Mouse (Mus musculus) C2C12 (cell line): ENCODE data around the gene Top2a. TPM values are rescaled to one million over a fixed set of nuclear protein-coding genes. Genes with fewer than 3 reads are reported as not detected.

ENCODE experiments used
- H3K27me3 ChIP-seq: one replicate; pipeline ENCODE4 v1.6.1; 2011; ENCODE audit not compliant: control insufficient read depth, insufficient read depth, insufficient read length
- H3K36me3 ChIP-seq: one replicate; pipeline ENCODE4 v1.6.1; 2011; ENCODE audit not compliant: control insufficient read depth, insufficient read depth
- H3K4me3 ChIP-seq: one replicate; pipeline ENCODE4 v1.5.1; 2011; ENCODE audit warnings: mild to moderate bottlenecking, control low read depth; ENCODE audit not compliant: poor library complexity, insufficient read depth, severe bottlenecking
- H3K79me2 ChIP-seq: one replicate; pipeline ENCODE4 v1.6.1; 2011; ENCODE audit not compliant: control insufficient read depth, insufficient read depth
- H3K79me3 ChIP-seq: one replicate; pipeline ENCODE4 v1.6.1; 2011; ENCODE audit warnings: low read depth, control low read depth
- H3ac ChIP-seq: one replicate; pipeline ENCODE3; 2011; ENCODE audit warnings: low read depth; ENCODE audit not compliant: control insufficient read depth, insufficient read length
- CEBPB ChIP-seq: IDR thresholded peaks from one replicate; pipeline ENCODE4 v1.6.1; 2011; ENCODE audit warnings: low read depth, mild to moderate bottlenecking, control low read depth, moderate library complexity
- CTCF ChIP-seq: IDR thresholded peaks from one replicate; pipeline ENCODE4 v1.5.1; 2011; ENCODE audit not compliant: control insufficient read depth, insufficient read depth, insufficient read length
- FOSL1 ChIP-seq: IDR thresholded peaks from one replicate; pipeline ENCODE4 v1.8.0; 2011; ENCODE audit warnings: mild to moderate bottlenecking, low read length; ENCODE audit not compliant: poor library complexity, insufficient read depth, severe bottlenecking
- MAX ChIP-seq: IDR thresholded peaks from one replicate; pipeline ENCODE4 v1.6.1; 2011; ENCODE audit warnings: mild to moderate bottlenecking, control low read depth
- MYOD1 ChIP-seq: IDR thresholded peaks from one replicate; pipeline ENCODE4 v1.6.1; 2011; ENCODE audit warnings: low read depth; ENCODE audit not compliant: control insufficient read depth, insufficient read length
- MYOG ChIP-seq: IDR thresholded peaks from one replicate; pipeline ENCODE4 v1.6.1; 2011; ENCODE audit not compliant: control insufficient read depth, insufficient read length; ENCODE audit errors: extremely low read depth
- USF1 ChIP-seq: IDR thresholded peaks from one replicate; pipeline ENCODE4 v1.6.1; 2011; ENCODE audit warnings: low read depth, mild to moderate bottlenecking, control low read depth, moderate library complexity
- polyA plus RNA-seq: library from polyadenylated mRNA; unstranded; fragments of >200 nt; fragmentation: generic; extraction: Trizol; gene quantifications from one replicate; pipeline ENCODE4 v1.2.1, GENCODE M21; 2012; ENCODE audit warnings: missing spikeins

Gene Top2a
- polyA plus RNA-seq, 1 experiment, result 83.8 TPM

- no peak for TF ChIP-seq CEBPB
- no peak for TF ChIP-seq CTCF
- TF ChIP-seq MYOD1, result no peak
- TF ChIP-seq FOSL1, result no peak
- TF ChIP-seq MAX, result no peak
- no peak for TF ChIP-seq USF1
- TF ChIP-seq MYOG, result no peak
- Histone ChIP-seq H3K27me3 (no peaks in the 10 kb centered on the region), H3K79me3 (peaks cover 74% of the 10 kb centered on the region), H3K4me3 (no peak overlapping the region), H3K79me2 (peaks cover 100% of the 10 kb centered on the region), H3ac (no peak overlapping the region), H3K36me3 (peaks cover 26% of the 10 kb centered on the region)
Measured at GRCm38 (mm10) chr11:98949242-98949957, 74.6 kb downstream of the Top2a start.

DNA sequence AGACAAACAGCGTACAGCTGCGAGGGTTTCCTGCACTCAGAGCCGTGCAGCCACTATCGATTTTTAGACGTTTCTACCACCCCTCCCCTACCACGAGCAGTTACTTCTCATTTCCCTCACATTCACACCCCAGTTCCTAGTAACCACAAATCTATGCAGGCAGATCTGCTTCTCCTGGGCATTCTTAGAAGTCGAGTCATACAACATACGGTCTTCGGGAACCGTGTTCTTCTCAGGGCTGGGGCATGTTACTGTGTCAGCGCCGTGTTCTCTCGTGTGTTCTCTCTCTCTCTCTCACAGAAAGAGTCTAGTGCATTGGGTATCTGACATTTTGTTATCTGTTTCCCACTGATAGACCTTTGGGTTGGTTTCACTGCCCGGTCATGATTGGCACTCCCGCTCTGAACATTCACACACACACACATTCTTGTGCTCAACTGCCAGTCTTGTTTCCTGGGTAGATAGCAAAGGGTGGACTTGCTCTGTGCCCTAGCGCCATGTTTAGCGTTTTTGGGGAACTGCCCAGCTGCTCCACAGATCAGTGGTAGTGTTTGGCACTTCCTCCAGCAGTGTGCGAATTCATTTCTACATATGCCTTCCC lies 75.9 kb downstream of the Top2a start:
- TF ChIP-seq USF1 (no peak), MYOG (no peak), MAX (no peak), FOSL1 (no peak), CEBPB (no peak), MYOD1 (no peak), CTCF (no peak)
- peaks cover 100% of the 10 kb centered on the region for H3K79me2 ChIP-seq
- H3K4me3 ChIP-seq, result no peak overlapping the region
- peaks cover 21% of the 10 kb centered on the region for H3K36me3 ChIP-seq
- no peak overlapping the region for H3ac ChIP-seq
- no peaks in the 10 kb centered on the region for H3K27me3 ChIP-seq
- peaks cover 77% of the 10 kb centered on the region for H3K79me3 ChIP-seq

DNA sequence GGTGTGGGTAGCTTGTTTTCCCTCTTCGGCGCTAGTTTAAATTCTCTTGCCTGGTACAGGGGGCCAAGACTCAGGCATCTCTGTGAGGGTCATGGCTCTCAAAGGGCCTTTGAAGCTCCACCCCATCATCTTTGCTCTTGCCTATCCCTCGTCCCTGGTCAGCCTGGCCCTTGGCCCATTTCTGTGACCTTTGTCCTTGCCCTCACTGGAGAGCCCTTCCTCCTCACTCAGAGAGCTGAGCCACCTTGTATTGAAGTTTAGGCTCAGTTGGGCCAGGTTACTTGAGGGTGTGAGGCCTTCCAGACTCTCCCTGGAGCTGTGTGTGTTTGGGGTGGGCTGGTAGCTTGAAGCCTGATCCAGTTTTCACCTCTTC lies 78.4 kb downstream of the Top2a start:
- peaks cover 10% of the 10 kb centered on the region for H3K36me3 ChIP-seq
- H3K4me3 ChIP-seq, result no peak overlapping the region
- H3K27me3 ChIP-seq, result no peaks in the 10 kb centered on the region
- no peak overlapping the region for H3ac ChIP-seq
- peaks cover 98% of the 10 kb centered on the region for H3K79me2 ChIP-seq
- TF ChIP-seq FOSL1 (no peak), USF1 (no peak), CTCF (no peak), CEBPB (no peak)
- H3K79me3 ChIP-seq, result peaks cover 77% of the 10 kb centered on the region

- Histone ChIP-seq H3K36me3 (peaks cover 10% of the 10 kb centered on the region), H3K79me3 (peaks cover 81% of the 10 kb centered on the region), H3ac (peak overlapping the region; percentile 51), H3K79me2 (peaks cover 98% of the 10 kb centered on the region), H3K4me3 (no peak overlapping the region), H3K27me3 (no peaks in the 10 kb centered on the region)
- no peak for TF ChIP-seq MYOD1
- TF ChIP-seq MAX, result no peak
- no peak for TF ChIP-seq USF1
- TF ChIP-seq CTCF, result no peak
Measured at GRCm38 (mm10) chr11:98944897-98945604, 78.9 kb downstream of the Top2a start.

GRCm38 (mm10) chr11:98943741-98944461 lies 80.1 kb downstream of the Top2a start:
- TF ChIP-seq MAX (no peak), CTCF (no peak), MYOG (no peak), MYOD1 (no peak), FOSL1 (no peak), CEBPB (no peak), USF1 (no peak)
- Histone ChIP-seq H3ac (peak overlapping the region; percentile 49), H3K4me3 (peak overlapping the region; percentile 14), H3K27me3 (no peaks in the 10 kb centered on the region), H3K79me3 (peaks cover 81% of the 10 kb centered on the region), H3K79me2 (peaks cover 98% of the 10 kb centered on the region), H3K36me3 (peaks cover 10% of the 10 kb centered on the region)

Other genes starting within 250 kb of the Top2a start
- 22.3 TPM for gene Nr1d1, start 248.9 kb downstream of the Top2a start, polyA plus RNA-seq
- gene Msl1, start 228.7 kb downstream of the Top2a start, polyA plus RNA-seq, result 40.5 TPM
- 24.4 TPM for gene Casc3, start 219.3 kb downstream of the Top2a start, polyA plus RNA-seq
- gene Rapgefl1, start 187.4 kb downstream of the Top2a start, polyA plus RNA-seq, result 0.66 TPM
- gene Wipf2, start 160.6 kb downstream of the Top2a start, polyA plus RNA-seq, result 4.5 TPM
- gene Cdc6, start 116.4 kb downstream of the Top2a start, polyA plus RNA-seq, result 24.1 TPM
- 31.9 TPM for gene Rara, start 96.4 kb downstream of the Top2a start, polyA plus RNA-seq
- not detected for gene Gjd3, start 41.2 kb downstream of the Top2a start, polyA plus RNA-seq
- 38.5 TPM for gene Igfbp4, start 17.1 kb upstream of the Top2a start, polyA plus RNA-seq
- 0.18 TPM for gene Tns4, start 65.1 kb upstream of the Top2a start, polyA plus RNA-seq
- gene Ccr7, start 130.9 kb upstream of the Top2a start, polyA plus RNA-seq, result 0.02 TPM
- gene Smarce1, start 206.8 kb upstream of the Top2a start, polyA plus RNA-seq, result 103 TPM
- gene Krt222, start 219.9 kb upstream of the Top2a start, polyA plus RNA-seq, result not detected